Mouse (Mus musculus) forebrain, embryonic 16.5 days (tissue): ENCODE results near the gene Capn3. TPM values are rescaled to one million over a fixed set of nuclear protein-coding genes. Genes with fewer than 3 reads are reported as not detected.

Source experiments
- ATAC-seq: fragments of 200-750 bp; cut with Nextera tagmentation; 2 replicates; pipeline ENCODE4 v1.8.0; 2017; ENCODE audit warnings: mild to moderate bottlenecking, moderate library complexity
- H3K27ac ChIP-seq: fragments of 300-500 bp; sonication (generic); 2 replicates; pipeline ENCODE4 v1.5.1; 2014; ENCODE audit warnings: low read length, control low read depth
- H3K27me3 ChIP-seq: fragments of 300-500 bp; sonication (generic); replicated peaks from 2 replicates; pipeline ENCODE4 v1.6.1; 2014; ENCODE audit warnings: low read length; ENCODE audit not compliant: control insufficient read depth, insufficient read depth
- H3K36me3 ChIP-seq: fragments of 300-500 bp; sonication (generic); 2 replicates; pipeline ENCODE4 v1.6.1; 2014; ENCODE audit not compliant: control insufficient read depth, insufficient read depth
- H3K4me1 ChIP-seq: fragments of 300-500 bp; sonication (generic); replicated peaks from 2 replicates; pipeline ENCODE4 v1.6.1; 2014; ENCODE audit warnings: low read length; ENCODE audit not compliant: control insufficient read depth, insufficient read depth
- H3K4me2 ChIP-seq: fragments of 300-500 bp; sonication (generic); 2 replicates; pipeline ENCODE4 v1.6.1; 2014; ENCODE audit warnings: mild to moderate bottlenecking, low read length, control low read depth
- H3K4me3 ChIP-seq: fragments of 300-500 bp; sonication (generic); replicated peaks from 2 replicates; pipeline ENCODE4 v1.5.1; 2014; ENCODE audit warnings: mild to moderate bottlenecking, low read length, control low read depth
- H3K9ac ChIP-seq: fragments of 300-500 bp; sonication (generic); replicated peaks from 2 replicates; pipeline ENCODE4 v1.6.1; 2014; ENCODE audit warnings: low read depth, low read length, control low read depth
- H3K9me3 ChIP-seq: fragments of 300-500 bp; sonication (generic); 2 replicates; pipeline ENCODE4 v1.6.1; 2016; ENCODE audit warnings: low read length; ENCODE audit not compliant: control insufficient read depth
- WGBS: fragments of 180-500 bp; shearing (Covaris S2); extraction: QIAGEN DNeasy Blood & Tissue Kit; methylation state at CpG from one replicate; pipeline ENCODE4 v1.1.7; 2014; 5-methylcytosine and 5-hydroxymethylcytosine counted together
- polyA plus RNA-seq: library from polyadenylated mRNA; unstranded; fragments of >200 nt; fragmentation: Nextera tagmentation; extraction: Ambion mirVana; gene quantifications from 2 replicates; pipeline ENCODE4 v1.2.1, GENCODE M21; 2015

The Capn3 gene
- polyA plus RNA-seq, 1 experiment from 2014 or later, result 0.37 TPM

DNA sequence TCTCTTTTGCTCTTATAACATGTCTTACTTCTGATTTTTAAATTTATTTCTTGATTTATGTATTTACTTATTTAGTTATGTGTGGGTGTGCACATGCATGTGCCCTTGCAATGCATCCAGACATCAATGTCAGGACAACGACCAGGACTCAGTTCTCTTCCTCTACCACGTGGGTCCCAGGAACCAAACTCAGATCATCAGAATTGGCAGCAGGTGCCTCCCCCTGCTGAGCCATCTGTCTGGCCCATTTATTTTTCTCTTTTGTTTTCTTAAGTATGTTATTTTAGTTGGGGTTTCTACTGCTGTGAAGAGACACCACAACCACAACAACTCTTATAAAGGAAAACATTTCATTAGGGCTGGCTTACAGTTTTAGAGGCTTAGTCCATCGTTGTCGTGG, 15.0 kb downstream of the Capn3 start:
- Histone ChIP-seq H3K27me3 (no peaks in the 10 kb centered on the region), H3K36me3 (no peaks in the 10 kb centered on the region), H3K4me1 (no peaks in the 10 kb centered on the region), H3K4me3 (no peak overlapping the region), H3K4me2 (no peak overlapping the region), H3K9me3 (no peaks in the 10 kb centered on the region), H3K9ac (no peak overlapping the region), H3K27ac (no peak overlapping the region)
- ATAC-seq, result no peak
- WGBS, result 64% methylated on average over 4 of the region's 4 CpGs

DNA sequence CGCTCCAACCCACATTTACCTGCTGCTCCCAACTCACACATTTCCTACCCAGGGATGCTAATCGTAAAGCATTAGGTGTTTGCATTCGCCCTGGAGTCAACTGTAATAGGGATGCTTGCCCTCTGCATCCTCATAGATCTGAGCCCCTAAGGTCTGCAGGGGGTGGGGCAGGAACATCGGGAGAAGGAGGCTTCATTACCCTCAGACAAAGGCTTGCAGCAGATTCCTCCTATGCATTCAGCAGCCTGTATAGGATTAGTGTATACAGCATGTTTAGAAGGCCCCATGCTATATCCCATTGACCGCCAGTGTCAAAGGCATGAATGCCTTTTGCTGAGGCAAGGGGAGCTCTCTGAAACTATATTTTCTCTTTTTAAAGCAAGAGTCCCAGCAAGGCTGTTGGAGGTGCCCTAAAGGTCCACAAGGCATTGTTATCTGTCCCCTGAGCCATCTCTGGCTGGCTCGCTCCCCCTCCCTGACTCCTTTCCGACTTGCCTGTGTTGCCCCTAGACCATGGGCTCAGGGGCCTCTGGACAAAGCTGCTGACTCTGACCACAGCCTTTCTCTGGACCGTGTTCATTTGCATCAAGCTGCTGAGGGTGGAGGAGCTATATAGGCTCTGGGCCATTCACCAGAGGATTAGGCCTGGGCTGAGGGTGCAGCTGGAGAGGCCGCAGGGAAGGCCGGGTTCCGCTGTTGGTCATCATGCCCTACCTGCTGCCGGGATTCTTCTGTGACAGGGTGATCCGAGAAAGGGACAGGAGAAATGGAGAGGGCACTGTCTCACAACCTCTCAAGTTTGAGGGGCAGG, 20.7 kb downstream of the Capn3 start:
- Histone ChIP-seq H3K9ac (no peak overlapping the region), H3K27me3 (no peaks in the 10 kb centered on the region), H3K27ac (no peak overlapping the region), H3K4me3 (no peak overlapping the region), H3K9me3 (no peaks in the 10 kb centered on the region), H3K4me2 (no peak overlapping the region), H3K36me3 (no peaks in the 10 kb centered on the region), H3K4me1 (no peaks in the 10 kb centered on the region)
- WGBS, result 31% methylated on average over 13 of the region's 13 CpGs
- ATAC-seq, result no peak

DNA sequence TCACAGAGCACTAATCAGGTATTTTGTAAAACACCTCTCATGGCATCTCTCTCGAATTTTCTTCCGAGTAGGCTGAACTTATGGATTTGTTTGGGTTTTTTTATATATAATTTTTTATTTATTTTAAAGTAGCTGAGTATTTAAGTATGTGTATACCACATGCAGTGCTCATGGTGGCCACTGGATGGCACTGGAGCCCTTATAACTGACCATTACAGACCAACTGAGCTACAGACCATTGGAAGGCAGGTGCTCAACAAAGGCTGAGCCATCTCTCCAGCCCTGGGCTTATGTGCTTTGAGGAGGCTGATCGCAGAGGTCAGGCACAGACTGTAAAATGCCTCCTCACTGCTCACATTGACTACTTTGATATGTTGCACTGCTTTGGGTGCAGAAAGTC, 22.8 kb downstream of the Capn3 start:
- Histone ChIP-seq H3K9me3 (no peaks in the 10 kb centered on the region), H3K4me2 (no peak overlapping the region), H3K36me3 (no peaks in the 10 kb centered on the region), H3K9ac (no peak overlapping the region), H3K27ac (no peak overlapping the region), H3K4me3 (no peak overlapping the region), H3K4me1 (no peaks in the 10 kb centered on the region), H3K27me3 (no peaks in the 10 kb centered on the region)
- 58% methylated on average over 3 of the region's 3 CpGs for WGBS
- no peak for ATAC-seq

DNA sequence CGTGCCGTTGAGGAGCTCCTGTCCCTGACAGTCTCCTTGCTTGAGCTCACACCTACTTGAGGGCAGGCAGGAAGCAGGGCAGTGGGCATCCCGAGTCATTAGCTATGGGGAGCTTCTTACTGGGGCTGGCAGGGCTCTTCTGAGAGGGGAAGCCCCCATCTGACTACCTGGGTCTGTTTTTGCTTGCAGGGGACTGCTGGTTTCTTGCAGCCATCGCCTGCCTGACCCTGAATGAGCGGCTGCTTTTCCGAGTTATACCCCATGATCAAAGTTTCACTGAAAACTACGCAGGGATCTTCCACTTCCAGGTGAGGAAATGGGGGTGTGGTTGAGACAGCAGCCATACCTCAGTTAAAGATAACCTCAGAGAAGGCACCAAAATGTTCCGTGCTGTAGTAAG, 26.1 kb downstream of the Capn3 start:
- no peak overlapping the region for H3K9ac ChIP-seq
- H3K36me3 ChIP-seq, result no peaks in the 10 kb centered on the region
- ATAC-seq, result no peak
- WGBS, result 76% methylated on average over 8 of the region's 8 CpGs
- H3K27me3 ChIP-seq, result no peaks in the 10 kb centered on the region
- no peaks in the 10 kb centered on the region for H3K9me3 ChIP-seq
- H3K4me3 ChIP-seq, result no peak overlapping the region
- H3K27ac ChIP-seq, result no peak overlapping the region
- no peak overlapping the region for H3K4me2 ChIP-seq
- H3K4me1 ChIP-seq, result no peaks in the 10 kb centered on the region

DNA sequence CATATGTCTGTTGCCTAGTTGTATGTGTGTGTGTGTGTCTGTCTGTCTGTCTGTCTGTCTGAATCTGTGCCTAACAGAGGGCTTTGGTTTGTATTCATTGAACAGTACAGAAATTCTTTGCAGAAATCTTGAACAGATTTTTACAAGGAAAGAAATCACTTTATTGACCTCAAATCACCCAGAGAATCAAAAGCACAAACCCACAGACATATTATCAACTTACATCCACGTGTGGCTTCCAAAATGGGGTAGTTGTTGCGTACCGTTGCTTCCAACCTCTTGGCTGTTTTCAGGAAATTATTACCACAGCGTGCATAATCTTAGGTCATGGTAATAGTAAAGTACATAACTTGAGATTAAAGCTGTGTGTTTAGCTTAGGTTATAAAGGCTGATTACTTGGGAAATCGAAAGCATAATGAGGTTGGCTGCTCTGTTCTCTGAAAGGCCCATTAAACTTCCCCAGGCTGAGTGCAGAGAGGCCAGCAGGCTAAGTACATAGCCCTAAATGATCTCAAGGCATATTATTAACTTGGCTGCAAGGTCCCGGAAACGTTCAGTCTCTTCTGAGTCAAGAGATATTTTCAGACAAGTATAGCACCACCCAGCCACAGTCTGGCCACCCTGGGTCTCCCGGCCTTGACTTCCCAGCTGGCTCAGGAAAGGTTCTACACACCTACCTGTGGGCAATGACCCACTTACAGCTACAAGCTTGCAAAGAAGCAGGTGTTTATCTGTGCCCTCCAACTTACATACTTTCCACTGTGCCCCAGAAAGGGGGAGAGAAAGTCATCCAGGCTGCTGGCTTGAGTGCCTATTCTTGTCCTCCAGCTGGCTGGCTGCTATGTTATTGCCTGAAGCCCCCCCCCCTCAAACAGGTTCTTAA, 26.9 kb downstream of the Capn3 start:
- Histone ChIP-seq H3K9me3 (no peaks in the 10 kb centered on the region), H3K4me3 (no peak overlapping the region), H3K27me3 (no peaks in the 10 kb centered on the region), H3K9ac (no peak overlapping the region), H3K4me1 (no peaks in the 10 kb centered on the region), H3K4me2 (no peak overlapping the region), H3K36me3 (no peaks in the 10 kb centered on the region), H3K27ac (no peak overlapping the region)
- ATAC-seq, result no peak
- 71% methylated on average over 8 of the region's 8 CpGs for WGBS

DNA sequence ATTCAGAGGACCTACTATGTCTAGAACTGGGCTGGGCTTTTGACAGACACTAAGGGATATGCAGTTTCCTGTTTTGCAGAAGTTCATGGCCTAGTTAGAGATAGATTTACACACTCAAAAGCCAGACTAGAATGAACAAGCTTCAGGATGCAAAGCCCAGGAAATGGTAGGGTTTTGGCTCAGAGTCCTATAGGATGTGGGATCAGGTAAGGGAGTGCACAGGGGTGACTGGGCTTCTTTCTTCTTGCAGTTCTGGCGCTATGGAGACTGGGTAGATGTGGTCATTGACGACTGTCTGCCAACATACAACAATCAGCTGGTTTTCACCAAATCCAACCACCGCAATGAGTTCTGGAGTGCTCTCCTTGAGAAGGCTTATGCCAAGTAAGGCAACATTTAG, 28.4 kb downstream of the Capn3 start:
- Histone ChIP-seq H3K9ac (no peak overlapping the region), H3K4me1 (no peaks in the 10 kb centered on the region), H3K36me3 (no peaks in the 10 kb centered on the region), H3K27me3 (no peaks in the 10 kb centered on the region), H3K27ac (no peak overlapping the region), H3K4me2 (no peak overlapping the region), H3K4me3 (no peak overlapping the region), H3K9me3 (no peaks in the 10 kb centered on the region)
- 94% methylated on average over 3 of the region's 3 CpGs for WGBS
- ATAC-seq, result no peak

DNA sequence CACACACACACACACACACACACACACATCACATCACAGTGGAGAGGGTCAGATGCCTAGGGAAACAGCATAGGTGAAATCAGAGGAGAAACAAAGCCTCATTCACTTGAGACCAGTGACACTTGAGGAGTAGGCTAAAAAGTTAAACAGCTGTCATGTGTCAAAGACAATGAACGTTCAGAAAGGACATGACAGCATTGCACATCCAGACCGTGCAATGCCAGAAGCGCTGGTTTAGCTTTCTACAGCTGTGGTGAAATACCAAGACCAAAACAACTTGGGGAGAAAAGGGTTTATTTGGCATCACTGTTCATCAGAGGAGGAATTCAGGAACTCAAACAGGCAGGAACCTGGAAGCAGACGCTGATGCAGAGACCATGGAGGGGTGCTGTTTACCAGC, 37.4 kb downstream of the Capn3 start:
- Histone ChIP-seq H3K4me2 (no peak overlapping the region), H3K27me3 (no peaks in the 10 kb centered on the region), H3K4me3 (no peak overlapping the region), H3K9me3 (no peaks in the 10 kb centered on the region), H3K9ac (no peak overlapping the region), H3K27ac (no peak overlapping the region), H3K36me3 (no peaks in the 10 kb centered on the region), H3K4me1 (0 out of 2 replicates have a peak, but pooled peaks cover 2% of the 10 kb centered on the region)
- ATAC-seq, result no peak
- 72% methylated on average over 4 of the region's 4 CpGs for WGBS

DNA sequence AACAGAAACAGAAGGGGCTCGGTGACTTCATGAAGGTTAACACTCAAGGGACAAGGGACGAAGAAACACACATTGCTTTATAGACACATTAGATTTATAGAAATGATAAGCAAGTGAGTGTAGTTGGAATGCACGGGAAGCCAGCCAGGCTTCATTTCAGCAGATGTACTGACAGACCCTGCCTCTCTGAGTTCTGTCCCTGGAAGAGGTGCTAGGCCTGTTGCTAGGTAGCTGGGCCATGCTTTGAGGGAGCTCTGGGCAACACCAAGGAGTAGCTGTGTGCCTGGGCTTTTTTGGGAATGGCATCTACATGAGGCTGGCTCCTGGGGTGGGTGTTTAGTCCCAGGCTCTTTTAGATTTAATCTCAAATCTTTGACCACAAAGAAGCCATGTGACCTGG, 40.7 kb downstream of the Capn3 start:
- Histone ChIP-seq H3K27ac (no peak overlapping the region), H3K27me3 (no peaks in the 10 kb centered on the region), H3K4me1 (0 out of 2 replicates have a peak, but pooled peaks cover 2% of the 10 kb centered on the region), H3K4me3 (no peak overlapping the region), H3K36me3 (no peaks in the 10 kb centered on the region), H3K9me3 (no peaks in the 10 kb centered on the region), H3K4me2 (no peak overlapping the region), H3K9ac (no peak overlapping the region)
- WGBS, result 77% methylated on average over 3 of the region's 3 CpGs
- no peak; the same call in 1 of the 2 replicates for ATAC-seq

DNA sequence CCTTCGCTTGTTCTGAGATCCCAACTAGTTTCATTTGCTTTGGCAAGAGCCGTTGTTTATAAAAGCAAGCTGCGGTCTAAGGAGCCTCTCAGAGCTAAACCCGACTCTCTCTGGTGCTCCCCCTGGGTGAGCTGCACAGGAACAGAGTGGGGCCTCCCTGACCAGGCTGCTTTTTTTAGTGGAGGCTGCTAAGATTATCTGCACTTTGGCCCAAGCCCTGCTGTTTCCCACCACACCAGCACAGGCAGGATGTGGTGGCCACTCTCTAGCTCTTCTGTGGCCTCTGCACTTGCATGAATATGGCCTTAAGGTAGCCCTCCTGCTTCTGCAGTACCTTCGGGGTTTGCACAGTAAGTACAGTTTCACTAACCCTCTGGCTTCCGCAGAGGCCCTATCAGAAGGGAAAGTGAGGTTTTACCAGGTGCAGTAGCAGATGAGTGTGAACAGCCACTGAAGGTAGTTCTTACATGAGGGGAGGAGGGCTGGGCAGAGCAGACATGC, 44.2 kb downstream of the Capn3 start:
- H3K4me2 ChIP-seq, result no peak overlapping the region
- 0 out of 2 replicates have a peak, but pooled peaks cover 2% of the 10 kb centered on the region for H3K4me1 ChIP-seq
- no peak overlapping the region for H3K27ac ChIP-seq
- H3K9me3 ChIP-seq, result no peaks in the 10 kb centered on the region
- H3K4me3 ChIP-seq, result no peak overlapping the region
- 0 out of 2 replicates have a peak, but pooled peaks cover 3% of the 10 kb centered on the region for H3K36me3 ChIP-seq
- ATAC-seq, result no peak
- 82% methylated on average over 6 of the region's 6 CpGs for WGBS
- no peak overlapping the region for H3K9ac ChIP-seq
- no peaks in the 10 kb centered on the region for H3K27me3 ChIP-seq
